ENCODE assay signal across 1 mouse cellular context in the genomic region with DNA sequence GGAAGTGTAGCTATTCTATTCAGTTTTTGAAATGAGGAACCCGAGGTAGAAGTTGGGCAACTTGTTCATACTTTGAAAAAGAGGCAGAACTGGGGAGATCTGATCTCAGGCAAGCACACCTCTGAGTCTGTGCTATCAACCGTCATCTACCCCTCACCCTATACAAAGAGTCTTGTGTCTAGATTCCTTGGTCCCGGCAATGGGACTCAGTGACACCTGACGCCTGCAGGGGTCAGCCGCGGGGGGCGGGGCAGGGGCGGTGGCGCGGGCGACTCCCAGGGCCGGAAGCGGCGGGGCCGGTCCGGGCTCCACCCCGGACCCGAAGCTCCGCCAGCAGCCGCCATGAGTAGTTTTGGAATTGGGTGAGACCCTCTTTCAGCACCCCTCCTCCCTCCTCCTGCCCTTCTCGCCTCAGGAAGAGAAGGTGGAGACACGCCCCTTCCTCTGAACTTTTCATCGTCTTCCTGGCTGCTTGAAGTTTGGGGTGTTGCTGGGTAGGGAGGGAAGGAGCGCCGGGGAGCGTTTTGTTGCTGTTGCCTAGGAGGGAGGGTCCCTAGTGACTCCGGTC.
TF ChIP-seq lines count a peak whose summit lies in the region.

No protein-coding gene starts in this region.

TF ChIP-seq in MEL, 35 proteins besides CTCF, POLR2A, EP300 and RAD21:
- TF ChIP-seq MXI1 (IDR thresholded peaks at IDR 0.05; ENCODE audit: low read depth, low read length): peak; percentile 79
- no peak for TF ChIP-seq UBTF (IDR thresholded peaks at IDR 0.05; ENCODE audit: borderline replicate concordance, insufficient read depth, low read depth, low read length)
- peak; percentile 39; the same call in 1 of the 2 replicates for TF ChIP-seq ETS1 (IDR thresholded peaks at IDR 0.05; ENCODE audit: low read depth, low read length)
- 0 out of 2 replicates have a peak, but pooled peaks have one; percentile 6 for TF ChIP-seq USF1 (IDR thresholded peaks at IDR 0.05; ENCODE audit: low read depth, low read length)
- 0 out of 2 replicates have a peak, but pooled peaks have one; percentile 3 for TF ChIP-seq MAX (IDR thresholded peaks at IDR 0.05; ENCODE audit: low read length)
- TF ChIP-seq SMC3 (IDR thresholded peaks at IDR 0.05; ENCODE audit: low read depth, low read length): no peak; the same call in 1 of the 2 replicates
- no peak for TF ChIP-seq BHLHE40 (IDR thresholded peaks at IDR 0.05; ENCODE audit: borderline replicate concordance, low read depth, low read length)
- TF ChIP-seq ELF1 (IDR thresholded peaks at IDR 0.05; ENCODE audit: low read depth, low read length): no peak; the same call in none of the 2 replicates
- TF ChIP-seq MAZ (IDR thresholded peaks at IDR 0.05; ENCODE audit: low read depth, low read length): peak; percentile 73; the same call in 1 of the 2 replicates
- no peak for TF ChIP-seq GATA1 (IDR thresholded peaks at IDR 0.05; ENCODE audit: low read depth, low read length)
- TF ChIP-seq ZC3H11A (IDR thresholded peaks at IDR 0.05; ENCODE audit: low read depth, low read length): no peak
- TF ChIP-seq CHD1 (IDR thresholded peaks at IDR 0.05; ENCODE audit: low read depth, low read length): no peak
- TF ChIP-seq ZMIZ1 (IDR thresholded peaks at IDR 0.05; ENCODE audit: low read depth, low read length): no peak
- TF ChIP-seq CHD2 (IDR thresholded peaks at IDR 0.05; ENCODE audit: low read length): no peak
- TF ChIP-seq TAL1 (IDR thresholded peaks at IDR 0.05; ENCODE audit: low read length): no peak
- TF ChIP-seq NELFE (IDR thresholded peaks at IDR 0.05; ENCODE audit: low read depth, low read length): peak; percentile 28
- no peak for TF ChIP-seq MYB (IDR thresholded peaks at IDR 0.05; ENCODE audit: low read depth, low read length)
- TF ChIP-seq USF2 (IDR thresholded peaks at IDR 0.05; ENCODE audit: borderline replicate concordance in 1 of 2, insufficient read depth in 1 of 2, low read depth in 1 of 2, low read length in 2 of 2): no peak
- TF ChIP-seq HCFC1 (IDR thresholded peaks at IDR 0.05; ENCODE audit: low read depth, low read length): peak; percentile 71
- TF ChIP-seq MYC (IDR thresholded peaks at IDR 0.05; ENCODE audit: low read depth, low read length): peak; percentile 23; the same call in 1 of the 2 replicates
- TF ChIP-seq MAFK (IDR thresholded peaks at IDR 0.05; ENCODE audit: borderline replicate concordance, low read depth, low read length): no peak
- no peak for TF ChIP-seq ZNF384 (IDR thresholded peaks at IDR 0.05; ENCODE audit: low read depth, low read length)
- no peak; the same call in 1 of the 2 replicates for TF ChIP-seq TCF12 (IDR thresholded peaks at IDR 0.05; ENCODE audit: low read depth, low read length)
- TF ChIP-seq POLR2AphosphoS2 (IDR thresholded peaks at IDR 0.05; ENCODE audit: low read length): no peak
- TF ChIP-seq SIN3A (IDR thresholded peaks at IDR 0.05; ENCODE audit: low read length): peak; percentile 78
- no peak for TF ChIP-seq MEF2A (IDR thresholded peaks at IDR 0.05; ENCODE audit: extremely low read depth, insufficient replicate concordance, low read depth, low read length, poor library complexity, severe bottlenecking)
- TF ChIP-seq NRF1 (IDR thresholded peaks at IDR 0.05; ENCODE audit: insufficient read depth, low read depth, low read length, poor library complexity, severe bottlenecking): no peak
- no peak for TF ChIP-seq JUND (IDR thresholded peaks at IDR 0.05; ENCODE audit: low read depth, low read length)
- TF ChIP-seq KAT2A (conservative IDR thresholded peaks at IDR 0.05; ENCODE audit: low read depth, low read length): no peak
